Mouse (Mus musculus) testis, adult 10 weeks (tissue): ENCODE data around the gene Eif3g. TPM values are rescaled to one million over a fixed set of nuclear protein-coding genes. Genes with fewer than 3 reads are reported as not detected.

Source experiments
- polyA plus RNA-seq: library from polyadenylated mRNA; stranded (reverse); fragments of 350-450 nt; fragmentation: Illumina TruSeq; extraction: RNeasy Lipid Tissue Mini Kit (QIAGEN cat#74804); gene quantifications from one replicate; pipeline ENCODE4 v1.2.3, GENCODE M21; 2014; ENCODE audit warnings: low read depth, low replicate concordance

Eif3g gene
- polyA plus RNA-seq, result 91.3 TPM

GRCm38 (mm10) chr9:20898511-20899073 is at the start of gene Eif3g:
Gene Eif3g, minus strand, starts transcription at chr9:20898623.

GRCm38 (mm10) chr9:20887704-20888385 is 10.6 kb downstream of the Eif3g start, which contains the start of gene Ppan:
Gene Ppan, plus strand, starts transcription at chr9:20888175.

GRCm38 (mm10) chr9:20879097-20879792 is 19.2 kb downstream of the Eif3g start, which contains the start of gene Angptl6:
Gene Angptl6, minus strand, starts transcription at chr9:20879727.

GRCm38 (mm10) chr9:20868448-20869001 is 29.9 kb downstream of the Eif3g start, which contains the start of gene A230050P20Rik:
Gene A230050P20Rik, plus strand, starts transcription at chr9:20868642.

Other genes starting within 250 kb of the Eif3g start
- 0.95 TPM for gene Pin1, start 246.5 kb downstream of the Eif3g start, polyA plus RNA-seq
- gene Olfm2, start 152.3 kb downstream of the Eif3g start, polyA plus RNA-seq, result 1.4 TPM
- gene Col5a3, start 83.6 kb downstream of the Eif3g start, polyA plus RNA-seq, result not detected
- gene Rdh8, start 80.1 kb downstream of the Eif3g start, polyA plus RNA-seq, result not detected
- gene A230050P20Rik, start 30.0 kb downstream of the Eif3g start, polyA plus RNA-seq, result 0.46 TPM
- not detected for gene Angptl6, start 18.9 kb downstream of the Eif3g start, polyA plus RNA-seq
- gene Ppan, start 10.4 kb downstream of the Eif3g start, polyA plus RNA-seq, result 0.57 TPM
- gene Dnmt1, start 61.3 kb upstream of the Eif3g start, polyA plus RNA-seq, result 8.4 TPM
- 0.07 TPM for gene S1pr2, start 78.2 kb upstream of the Eif3g start, polyA plus RNA-seq
- 0.25 TPM for gene Mrpl4, start 104.1 kb upstream of the Eif3g start, polyA plus RNA-seq
- 0.84 TPM for gene Icam1, start 117.4 kb upstream of the Eif3g start, polyA plus RNA-seq
- not detected for gene Icam4, start 130.8 kb upstream of the Eif3g start, polyA plus RNA-seq
- not detected for gene Icam5, start 133.4 kb upstream of the Eif3g start, polyA plus RNA-seq
- gene Zglp1, start 168.5 kb upstream of the Eif3g start, polyA plus RNA-seq, result not detected
- gene Gm49373, start 174.5 kb upstream of the Eif3g start, polyA plus RNA-seq, result not detected
- not detected for gene Fdx1l, start 175.0 kb upstream of the Eif3g start, polyA plus RNA-seq
- 8.2 TPM for gene Gm38431, start 193.4 kb upstream of the Eif3g start, polyA plus RNA-seq
- gene Raver1, start 193.4 kb upstream of the Eif3g start, polyA plus RNA-seq, result 2.4 TPM
- 2.0 TPM for gene Tyk2, start 232.6 kb upstream of the Eif3g start, polyA plus RNA-seq